Mouse (Mus musculus) intestine, embryonic 14.5 days (tissue): ENCODE data around the gene Afm. TPM values are rescaled to one million over a fixed set of nuclear protein-coding genes. Genes with fewer than 3 reads are reported as not detected.

Experiments used
- ATAC-seq: fragments of 200-750 bp; cut with Nextera tagmentation; replicated peaks from 2 replicates; pipeline ENCODE4 v1.8.0; 2017; ENCODE audit warnings: low read depth, moderate number of reproducible peaks, moderate TSS enrichment, moderate library complexity; ENCODE audit not compliant: low FRiP score, low TSS enrichment
- DNase-seq: peaks from one replicate; pipeline ENCODE4 v3.0.0-alpha.2; 2018; ENCODE audit warnings: low spot score
- H3K27ac ChIP-seq: fragments of 300-500 bp; sonication (generic); 2 replicates; pipeline ENCODE4 v1.5.1; 2014; ENCODE audit warnings: low read depth, mild to moderate bottlenecking, control low read depth
- H3K27me3 ChIP-seq: fragments of 300-500 bp; sonication (generic); replicated peaks from 2 replicates; pipeline ENCODE4 v1.6.1; 2014; ENCODE audit warnings: low read length, control low read depth; ENCODE audit not compliant: control insufficient read depth, insufficient read depth
- H3K36me3 ChIP-seq: fragments of 300-500 bp; sonication (generic); 2 replicates; pipeline ENCODE4 v1.6.1; 2014; ENCODE audit warnings: low read length, control low read depth; ENCODE audit not compliant: control insufficient read depth, insufficient read depth
- H3K4me1 ChIP-seq: fragments of 300-500 bp; sonication (generic); replicated peaks from 2 replicates; pipeline ENCODE4 v1.6.1; 2014; ENCODE audit warnings: low read length, control low read depth, mixed read lengths; ENCODE audit not compliant: control insufficient read depth, insufficient read depth
- H3K4me2 ChIP-seq: fragments of 300-500 bp; sonication (generic); 2 replicates; pipeline ENCODE4 v1.6.1; 2014; ENCODE audit warnings: low read length
- H3K4me3 ChIP-seq: fragments of 300-500 bp; sonication (generic); 2 replicates; pipeline ENCODE4 v1.5.1; 2014; ENCODE audit warnings: low read depth, low read length, control low read depth, mixed read lengths
- H3K9ac ChIP-seq: fragments of 300-500 bp; sonication (generic); 2 replicates; pipeline ENCODE4 v1.6.1; 2014; ENCODE audit warnings: mild to moderate bottlenecking, low read length
- H3K9me3 ChIP-seq: fragments of 300-500 bp; sonication (generic); 2 replicates; pipeline ENCODE4 v1.6.1; 2016; ENCODE audit warnings: low read length, control low read depth; ENCODE audit not compliant: control insufficient read depth
- WGBS: fragments of 180-500 bp; shearing (Covaris S2); extraction: QIAGEN DNeasy Blood & Tissue Kit; methylation state at CpG from one replicate; pipeline ENCODE4 v1.1.7; 2014; 5-methylcytosine and 5-hydroxymethylcytosine counted together
- polyA plus RNA-seq: library from polyadenylated mRNA; unstranded; fragments of >200 nt; fragmentation: Nextera tagmentation; extraction: Ambion mirVana; gene quantifications from 2 replicates; pipeline ENCODE4 v1.2.1, GENCODE M21; 2014

Afm gene
- polyA plus RNA-seq, 1 experiment from 2014 or later: 9.3 TPM

GRCm38 (mm10) chr5:90488323-90488722 is 30.4 kb upstream of the Afm start:
- Histone ChIP-seq H3K36me3 (no peaks in the 10 kb centered on the region), H3K27ac (no peak overlapping the region), H3K9me3 (no peaks in the 10 kb centered on the region), H3K4me2 (no peak overlapping the region), H3K27me3 (no peaks in the 10 kb centered on the region), H3K9ac (no peak overlapping the region), H3K4me1 (no peaks in the 10 kb centered on the region), H3K4me3 (no peak overlapping the region)
- no peak for DNase-seq
- WGBS: 63% methylated on average over 7 of the region's 7 CpGs
- ATAC-seq: peak; percentile 60; the same call in 1 of the 2 replicates

GRCm38 (mm10) chr5:90490518-90490917 is 28.2 kb upstream of the Afm start, which contains the start of gene Afp:
Gene Afp (plus strand): TSS chr5:90490737.
- 75% methylated on average over 7 of the region's 7 CpGs for WGBS
- Histone ChIP-seq H3K4me3 (no peak within 1 kb of the TSS), H3K9ac (no peak within 1 kb of the TSS), H3K4me1 (no peaks in the 10 kb centered on the region), H3K9me3 (no peaks in the 10 kb centered on the region), H3K4me2 (no peak within 1 kb of the TSS), H3K27me3 (no peaks in the 10 kb centered on the region), H3K36me3 (no peaks in the 10 kb centered on the region), H3K27ac (no peak within 1 kb of the TSS)
- ATAC-seq (0 out of 2 replicates have a peak, but pooled peaks have one; percentile 6), DNase-seq (no peak)

- ATAC-seq: no peak
- H3K4me2 ChIP-seq: no peak overlapping the region
- H3K9me3 ChIP-seq: no peaks in the 10 kb centered on the region
- WGBS: 79% methylated on average over 9 of the region's 9 CpGs
- no peak overlapping the region for H3K9ac ChIP-seq
- H3K27ac ChIP-seq: no peak overlapping the region
- H3K36me3 ChIP-seq: no peaks in the 10 kb centered on the region
- H3K27me3 ChIP-seq: no peaks in the 10 kb centered on the region
- no peak for DNase-seq
- H3K4me1 ChIP-seq: no peaks in the 10 kb centered on the region
- no peak overlapping the region for H3K4me3 ChIP-seq
Observed at GRCm38 (mm10) chr5:90492440-90492839, 26.3 kb upstream of the Afm start.

GRCm38 (mm10) chr5:90494308-90494707 is 24.4 kb upstream of the Afm start:
- 91% methylated on average over 4 of the region's 4 CpGs for WGBS
- no peak for ATAC-seq

GRCm38 (mm10) chr5:90499509-90499908 is 19.2 kb upstream of the Afm start:
- WGBS: 70% methylated on average over 7 of the region's 7 CpGs

More at GRCm38 (mm10) chr5:90494308-90494707, 24.4 kb upstream of the Afm start:
- H3K9me3 ChIP-seq: no peaks in the 10 kb centered on the region
- no peak overlapping the region for H3K27ac ChIP-seq
- H3K4me1 ChIP-seq: no peaks in the 10 kb centered on the region
- no peak overlapping the region for H3K4me2 ChIP-seq
- H3K36me3 ChIP-seq: no peaks in the 10 kb centered on the region
- no peak for DNase-seq
- H3K9ac ChIP-seq: no peak overlapping the region
- H3K27me3 ChIP-seq: no peaks in the 10 kb centered on the region
- no peak overlapping the region for H3K4me3 ChIP-seq

GRCm38 (mm10) chr5:90500714-90501113 is 18.0 kb upstream of the Afm start:
- peak; percentile 85 for DNase-seq

More at GRCm38 (mm10) chr5:90499509-90499908, 19.2 kb upstream of the Afm start:
- H3K4me3 ChIP-seq: no peak overlapping the region
- no peak overlapping the region for H3K4me2 ChIP-seq
- no peaks in the 10 kb centered on the region for H3K9me3 ChIP-seq
- H3K27me3 ChIP-seq: no peaks in the 10 kb centered on the region
- no peaks in the 10 kb centered on the region for H3K36me3 ChIP-seq
- no peak overlapping the region for H3K27ac ChIP-seq
- no peak for DNase-seq
- no peak for ATAC-seq
- H3K9ac ChIP-seq: no peak overlapping the region
- H3K4me1 ChIP-seq: no peaks in the 10 kb centered on the region

GRCm38 (mm10) chr5:90501752-90502151 is 17.0 kb upstream of the Afm start:
- DNase-seq (no peak), ATAC-seq (no peak)
- H3K27me3 ChIP-seq: no peaks in the 10 kb centered on the region
- no peak overlapping the region for H3K27ac ChIP-seq
- no peak overlapping the region for H3K9ac ChIP-seq
- 89% methylated on average over 5 of the region's 5 CpGs for WGBS
- H3K4me1 ChIP-seq: no peaks in the 10 kb centered on the region
- no peak overlapping the region for H3K4me3 ChIP-seq
- no peak overlapping the region for H3K4me2 ChIP-seq
- H3K9me3 ChIP-seq: no peaks in the 10 kb centered on the region
- no peaks in the 10 kb centered on the region for H3K36me3 ChIP-seq

More at GRCm38 (mm10) chr5:90500714-90501113, 18.0 kb upstream of the Afm start:
- no peaks in the 10 kb centered on the region for H3K36me3 ChIP-seq
- H3K4me2 ChIP-seq: no peak overlapping the region
- no peak overlapping the region for H3K27ac ChIP-seq
- H3K4me1 ChIP-seq: no peaks in the 10 kb centered on the region
- H3K27me3 ChIP-seq: no peaks in the 10 kb centered on the region
- H3K4me3 ChIP-seq: no peak overlapping the region
- no peak overlapping the region for H3K9ac ChIP-seq
- ATAC-seq: peak; percentile 70; the same call in 1 of the 2 replicates
- no peaks in the 10 kb centered on the region for H3K9me3 ChIP-seq
- 5% methylated on average over 6 of the region's 6 CpGs for WGBS

- WGBS: 74% methylated on average over 11 of the region's 11 CpGs
- H3K27me3 ChIP-seq: no peaks in the 10 kb centered on the region
- ATAC-seq: no peak
- no peaks in the 10 kb centered on the region for H3K36me3 ChIP-seq
- DNase-seq: no peak
- H3K4me2 ChIP-seq: no peak overlapping the region
- H3K4me3 ChIP-seq: no peak overlapping the region
- H3K4me1 ChIP-seq: no peaks in the 10 kb centered on the region
- no peak overlapping the region for H3K27ac ChIP-seq
- no peaks in the 10 kb centered on the region for H3K9me3 ChIP-seq
- no peak overlapping the region for H3K9ac ChIP-seq
Observed at GRCm38 (mm10) chr5:90504742-90505141, 14.0 kb upstream of the Afm start.

GRCm38 (mm10) chr5:90506507-90506906 is 12.2 kb upstream of the Afm start:
- H3K4me2 ChIP-seq: no peak overlapping the region
- H3K27me3 ChIP-seq: no peaks in the 10 kb centered on the region
- no peak overlapping the region for H3K4me3 ChIP-seq
- no peak for DNase-seq
- WGBS: 72% methylated on average over 2 of the region's 2 CpGs
- no peak overlapping the region for H3K9ac ChIP-seq
- H3K27ac ChIP-seq: no peak overlapping the region
- ATAC-seq: no peak
- H3K9me3 ChIP-seq: no peaks in the 10 kb centered on the region
- no peaks in the 10 kb centered on the region for H3K36me3 ChIP-seq
- no peaks in the 10 kb centered on the region for H3K4me1 ChIP-seq
